Mouse (Mus musculus) kidney, postnatal 10 days (tissue): ENCODE measurements around the gene Lrrc34.

Source experiments
- DNase-seq: peaks from one replicate; pipeline ENCODE4 v3.0.0; 2021; ENCODE audit warnings: mixed read lengths

Lrrc34 gene

GRCm38 (mm10) chr3:30599711-30600545 is 47.7 kb downstream of the Lrrc34 start, which contains the start of gene Actrt3:
TSS of gene Actrt3 (minus strand) at chr3:30599939.
- DNase-seq, result peak; percentile 45

GRCm38 (mm10) chr3:30597271-30597670 is 50.4 kb downstream of the Lrrc34 start:
- no peak for DNase-seq

GRCm38 (mm10) chr3:30595111-30595832 is 52.4 kb downstream of the Lrrc34 start:
- peak; percentile 67 for DNase-seq

- DNase-seq, result peak; percentile 24
Observed at GRCm38 (mm10) chr3:30593719-30594485, 53.8 kb downstream of the Lrrc34 start.

GRCm38 (mm10) chr3:30592418-30592853 is 55.2 kb downstream of the Lrrc34 start:
- peak; percentile 44 for DNase-seq

GRCm38 (mm10) chr3:30588865-30589264 is 58.8 kb downstream of the Lrrc34 start:
- DNase-seq, result no peak
